Mouse (Mus musculus) neural tube, embryonic 13.5 days (tissue): ENCODE measurements around the gene Rasgef1c. TPM values are rescaled to one million over a fixed set of nuclear protein-coding genes. Genes with fewer than 3 reads are reported as not detected.

Source experiments
- ATAC-seq: fragments of 200-750 bp; cut with Nextera tagmentation; 2 replicates; pipeline ENCODE4 v1.8.0; 2017; ENCODE audit warnings: low read depth, mild to moderate bottlenecking, moderate TSS enrichment, moderate library complexity
- H3K27ac ChIP-seq: fragments of 300-500 bp; sonication (generic); replicated peaks from 2 replicates; pipeline ENCODE4 v1.5.1; 2015; ENCODE audit warnings: moderate library complexity, mild to moderate bottlenecking, inconsistent platforms
- H3K27me3 ChIP-seq: fragments of 300-500 bp; sonication (generic); 2 replicates; pipeline ENCODE4 v1.6.1; 2015; ENCODE audit warnings: mild to moderate bottlenecking, inconsistent platforms
- H3K36me3 ChIP-seq: fragments of 300-500 bp; sonication (generic); 2 replicates; pipeline ENCODE4 v1.6.1; 2015; ENCODE audit warnings: mild to moderate bottlenecking, inconsistent platforms
- H3K4me1 ChIP-seq: fragments of 300-500 bp; sonication (generic); replicated peaks from 2 replicates; pipeline ENCODE4 v1.6.1; 2015; ENCODE audit warnings: inconsistent platforms
- H3K4me2 ChIP-seq: fragments of 300-500 bp; sonication (generic); 2 replicates; pipeline ENCODE4 v1.6.1; 2015; ENCODE audit warnings: inconsistent platforms, mild to moderate bottlenecking, moderate library complexity
- H3K4me3 ChIP-seq: fragments of 300-500 bp; sonication (generic); 2 replicates; pipeline ENCODE4 v1.5.1; 2015; ENCODE audit warnings: mild to moderate bottlenecking, inconsistent platforms
- H3K9ac ChIP-seq: fragments of 300-500 bp; sonication (generic); 2 replicates; pipeline ENCODE4 v1.6.1; 2015; ENCODE audit warnings: moderate library complexity, mild to moderate bottlenecking, inconsistent platforms
- H3K9me3 ChIP-seq: fragments of 300-500 bp; sonication (generic); 2 replicates; pipeline ENCODE4 v1.6.1; 2016; ENCODE audit warnings: inconsistent platforms
- whole genome bisulfite sequencing: fragments of 180-500 bp; shearing (Covaris S2); methylation state at CpG from one replicate; pipeline ENCODE4 v1.1.7; 2015; 5-methylcytosine and 5-hydroxymethylcytosine counted together
- polyA plus RNA-seq: library from polyadenylated mRNA; unstranded; fragments of >200 nt; fragmentation: Nextera tagmentation; extraction: Ambion mirVana; gene quantifications from 2 replicates; pipeline ENCODE4 v1.2.1, GENCODE M21; 2015

Rasgef1c gene
- polyA plus RNA-seq, 1 experiment from 2014 or later = 17.8 TPM

- H3K4me1 ChIP-seq = peaks cover 52% of the 10 kb centered on the region
- no peaks in the 10 kb centered on the region for H3K9me3 ChIP-seq
- no peak overlapping the region for H3K9ac ChIP-seq
- H3K36me3 ChIP-seq = no peaks in the 10 kb centered on the region
- H3K27me3 ChIP-seq = peaks cover 15% of the 10 kb centered on the region; the same call in 1 of the 2 replicates
- no peak for ATAC-seq
- no peak overlapping the region for H3K4me3 ChIP-seq
- WGBS = 55% methylated on average over 6 of the region's 6 CpGs
- H3K4me2 ChIP-seq = no peak overlapping the region
- H3K27ac ChIP-seq = peak overlapping the region; percentile 81
These were observed 26.0 kb downstream of the Rasgef1c start for GRCm38 (mm10) chr11:49927670-49928069.

- no peak for ATAC-seq
- 15% methylated on average over 5 of the region's 5 CpGs for WGBS
- H3K27ac ChIP-seq = peak overlapping the region; percentile 83
These were observed 29.5 kb downstream of the Rasgef1c start for GRCm38 (mm10) chr11:49931037-49931625.

GRCm38 (mm10) chr11:49931853-49932252 lies 30.2 kb downstream of the Rasgef1c start:
- Histone ChIP-seq H3K4me1 (peaks cover 48% of the 10 kb centered on the region), H3K4me3 (no peak overlapping the region), H3K9me3 (no peaks in the 10 kb centered on the region), H3K27ac (peak overlapping the region; percentile 83), H3K27me3 (peaks cover 28% of the 10 kb centered on the region), H3K4me2 (peak overlapping the region; percentile 13; the same call in 1 of the 2 replicates), H3K36me3 (no peaks in the 10 kb centered on the region), H3K9ac (peak overlapping the region; percentile 41)
- ATAC-seq = peak; percentile 86
- whole genome bisulfite sequencing = 0% methylated on average over 7 of the region's 7 CpGs

More at GRCm38 (mm10) chr11:49931037-49931625, 29.5 kb downstream of the Rasgef1c start:
- Histone ChIP-seq H3K4me3 (no peak overlapping the region), H3K4me2 (peak overlapping the region; percentile 13; the same call in 1 of the 2 replicates), H3K27me3 (peaks cover 28% of the 10 kb centered on the region), H3K9me3 (no peaks in the 10 kb centered on the region), H3K9ac (peak overlapping the region; percentile 41), H3K4me1 (peaks cover 55% of the 10 kb centered on the region), H3K36me3 (no peaks in the 10 kb centered on the region)

- 72% methylated on average over 1 of the region's 1 CpGs for WGBS
- Histone ChIP-seq H3K9ac (no peak overlapping the region), H3K36me3 (no peaks in the 10 kb centered on the region), H3K4me2 (no peak overlapping the region), H3K9me3 (no peaks in the 10 kb centered on the region), H3K27ac (0 out of 2 replicates have a peak overlapping the region, but pooled peaks have one; percentile 65), H3K4me3 (no peak overlapping the region), H3K4me1 (peaks cover 38% of the 10 kb centered on the region), H3K27me3 (peaks cover 19% of the 10 kb centered on the region)
- ATAC-seq = no peak
These were observed 32.2 kb downstream of the Rasgef1c start for GRCm38 (mm10) chr11:49933811-49934210.

GRCm38 (mm10) chr11:49934322-49934721 lies 32.7 kb downstream of the Rasgef1c start:
- peaks cover 43% of the 10 kb centered on the region for H3K4me1 ChIP-seq
- H3K27me3 ChIP-seq = peaks cover 19% of the 10 kb centered on the region
- H3K4me2 ChIP-seq = no peak overlapping the region
- no peak overlapping the region for H3K4me3 ChIP-seq
- WGBS = 53% methylated on average over 10 of the region's 10 CpGs
- H3K36me3 ChIP-seq = no peaks in the 10 kb centered on the region
- no peaks in the 10 kb centered on the region for H3K9me3 ChIP-seq
- no peak overlapping the region for H3K9ac ChIP-seq
- ATAC-seq = no peak
- peak overlapping the region; percentile 65 for H3K27ac ChIP-seq

- Histone ChIP-seq H3K4me2 (no peak overlapping the region), H3K4me3 (no peak overlapping the region), H3K27me3 (peaks cover 13% of the 10 kb centered on the region), H3K36me3 (no peaks in the 10 kb centered on the region), H3K27ac (no peak overlapping the region), H3K9me3 (no peaks in the 10 kb centered on the region), H3K9ac (no peak overlapping the region), H3K4me1 (peaks cover 32% of the 10 kb centered on the region)
- ATAC-seq = no peak
- 81% methylated on average over 9 of the region's 9 CpGs for WGBS
These were observed 34.8 kb downstream of the Rasgef1c start for GRCm38 (mm10) chr11:49936458-49936857.

GRCm38 (mm10) chr11:49937779-49938178 lies 36.1 kb downstream of the Rasgef1c start:
- no peaks in the 10 kb centered on the region for H3K9me3 ChIP-seq
- no peak overlapping the region for H3K4me2 ChIP-seq
- WGBS = 90% methylated on average over 6 of the region's 6 CpGs
- H3K9ac ChIP-seq = no peak overlapping the region
- peaks cover 13% of the 10 kb centered on the region for H3K27me3 ChIP-seq
- H3K4me1 ChIP-seq = peaks cover 18% of the 10 kb centered on the region
- no peak overlapping the region for H3K4me3 ChIP-seq
- H3K36me3 ChIP-seq = no peaks in the 10 kb centered on the region
- H3K27ac ChIP-seq = no peak overlapping the region
- ATAC-seq = no peak

- H3K27ac ChIP-seq = no peak overlapping the region
- 37% methylated on average over 4 of the region's 4 CpGs for WGBS
These were observed 36.9 kb downstream of the Rasgef1c start for GRCm38 (mm10) chr11:49938258-49939164.

GRCm38 (mm10) chr11:49942841-49943240 lies 41.2 kb downstream of the Rasgef1c start:
- Histone ChIP-seq H3K27ac (no peak overlapping the region), H3K4me1 (peaks cover 11% of the 10 kb centered on the region), H3K4me2 (no peak overlapping the region), H3K36me3 (no peaks in the 10 kb centered on the region), H3K9ac (no peak overlapping the region), H3K27me3 (no peaks in the 10 kb centered on the region), H3K9me3 (no peaks in the 10 kb centered on the region), H3K4me3 (no peak overlapping the region)
- no peak for ATAC-seq
- WGBS = 65% methylated on average over 4 of the region's 4 CpGs

More at GRCm38 (mm10) chr11:49938258-49939164, 36.9 kb downstream of the Rasgef1c start:
- Histone ChIP-seq H3K9ac (no peak overlapping the region), H3K36me3 (no peaks in the 10 kb centered on the region), H3K9me3 (no peaks in the 10 kb centered on the region), H3K4me2 (no peak overlapping the region), H3K4me3 (no peak overlapping the region), H3K27me3 (peaks cover 13% of the 10 kb centered on the region), H3K4me1 (peaks cover 18% of the 10 kb centered on the region)
- peak; percentile 61 for ATAC-seq

- no peak overlapping the region for H3K9ac ChIP-seq
- no peaks in the 10 kb centered on the region for H3K36me3 ChIP-seq
- no peaks in the 10 kb centered on the region for H3K27me3 ChIP-seq
- no peaks in the 10 kb centered on the region for H3K9me3 ChIP-seq
- no peak for ATAC-seq
- peaks cover 4% of the 10 kb centered on the region for H3K4me1 ChIP-seq
- 81% methylated on average over 5 of the region's 5 CpGs for WGBS
- H3K4me2 ChIP-seq = no peak overlapping the region
- H3K27ac ChIP-seq = no peak overlapping the region
- no peak overlapping the region for H3K4me3 ChIP-seq
These were observed 42.3 kb downstream of the Rasgef1c start for GRCm38 (mm10) chr11:49943901-49944300.

- Histone ChIP-seq H3K27me3 (no peaks in the 10 kb centered on the region), H3K9me3 (no peaks in the 10 kb centered on the region)
- ATAC-seq = no peak
These were observed 44.1 kb downstream of the Rasgef1c start for GRCm38 (mm10) chr11:49945726-49946125.

GRCm38 (mm10) chr11:49949839-49950238 lies 48.2 kb downstream of the Rasgef1c start:
- Histone ChIP-seq H3K9ac (no peak overlapping the region), H3K36me3 (no peaks in the 10 kb centered on the region), H3K4me3 (no peak overlapping the region), H3K4me1 (no peaks in the 10 kb centered on the region), H3K27me3 (peaks cover 2% of the 10 kb centered on the region; the same call in 1 of the 2 replicates), H3K4me2 (no peak overlapping the region), H3K9me3 (no peaks in the 10 kb centered on the region), H3K27ac (no peak overlapping the region)
- WGBS = 87% methylated on average over 5 of the region's 5 CpGs
- ATAC-seq = no peak

More at GRCm38 (mm10) chr11:49945726-49946125, 44.1 kb downstream of the Rasgef1c start:
- Histone ChIP-seq H3K9ac (no peak overlapping the region), H3K36me3 (no peaks in the 10 kb centered on the region), H3K27ac (no peak overlapping the region), H3K4me1 (no peaks in the 10 kb centered on the region), H3K4me2 (no peak overlapping the region), H3K4me3 (no peak overlapping the region)
- WGBS = 90% methylated on average over 4 of the region's 4 CpGs
